Mouse (Mus musculus): ENCODE measurements around the gene Mcrs1. TPM values are rescaled to one million over a fixed set of nuclear protein-coding genes. Genes with fewer than 3 reads are reported as not detected.

Mcrs1 gene
- polyA plus RNA-seq, 1 experiment from 2014 or later, result 187 TPM

DNA sequence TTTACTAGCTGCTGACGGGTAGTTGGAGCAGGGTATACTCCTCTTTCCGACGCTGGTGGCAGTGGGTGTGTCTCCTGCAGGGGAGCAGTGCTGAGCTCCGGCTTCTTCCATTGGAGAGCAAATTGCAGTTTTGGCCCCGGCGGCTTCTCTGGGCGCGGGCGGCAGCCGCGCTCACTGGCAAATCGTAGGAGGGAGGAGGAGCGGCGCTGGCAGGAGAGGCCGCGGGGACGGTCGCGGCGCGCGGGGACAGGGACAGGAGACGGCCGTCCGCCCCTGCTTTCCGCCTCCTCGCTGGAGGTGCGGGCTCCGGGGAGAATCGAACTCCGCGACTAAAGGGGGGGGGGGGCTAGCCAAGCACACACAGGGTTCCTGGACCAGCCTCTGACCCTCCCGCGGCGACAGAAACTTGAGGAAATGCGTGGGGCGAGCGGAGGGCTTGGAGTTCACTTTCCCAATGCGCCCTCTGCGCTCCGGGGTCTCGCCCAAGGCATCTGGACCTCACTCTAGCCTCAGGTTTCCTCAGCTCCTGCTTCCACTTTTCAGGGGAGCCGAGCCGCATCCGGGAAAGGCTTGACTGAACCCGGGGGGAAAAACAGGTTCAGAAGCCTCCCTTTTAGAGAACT is 28.1 kb downstream of the Mcrs1 start:
- H3K9me3 ChIP-seq, result no peaks in the 10 kb centered on the region
- H3K36me3 ChIP-seq, result no peaks in the 10 kb centered on the region
- peak overlapping the region; percentile 61 for H3K4me2 ChIP-seq (replicated peaks)
- H3K9ac ChIP-seq, result no peak overlapping the region
- WGBS, result under 1% methylated on average over 46 of the region's 46 CpGs
- no peak for ATAC-seq (ENCODE audit: low FRiP score, low read depth)
- H3K27ac ChIP-seq, result no peak overlapping the region
- H3K27me3 ChIP-seq (replicated peaks), result peaks cover 94% of the 10 kb centered on the region
- peaks cover 30% of the 10 kb centered on the region for H3K4me1 ChIP-seq
- peak overlapping the region; percentile 38 for H3K4me3 ChIP-seq

DNA sequence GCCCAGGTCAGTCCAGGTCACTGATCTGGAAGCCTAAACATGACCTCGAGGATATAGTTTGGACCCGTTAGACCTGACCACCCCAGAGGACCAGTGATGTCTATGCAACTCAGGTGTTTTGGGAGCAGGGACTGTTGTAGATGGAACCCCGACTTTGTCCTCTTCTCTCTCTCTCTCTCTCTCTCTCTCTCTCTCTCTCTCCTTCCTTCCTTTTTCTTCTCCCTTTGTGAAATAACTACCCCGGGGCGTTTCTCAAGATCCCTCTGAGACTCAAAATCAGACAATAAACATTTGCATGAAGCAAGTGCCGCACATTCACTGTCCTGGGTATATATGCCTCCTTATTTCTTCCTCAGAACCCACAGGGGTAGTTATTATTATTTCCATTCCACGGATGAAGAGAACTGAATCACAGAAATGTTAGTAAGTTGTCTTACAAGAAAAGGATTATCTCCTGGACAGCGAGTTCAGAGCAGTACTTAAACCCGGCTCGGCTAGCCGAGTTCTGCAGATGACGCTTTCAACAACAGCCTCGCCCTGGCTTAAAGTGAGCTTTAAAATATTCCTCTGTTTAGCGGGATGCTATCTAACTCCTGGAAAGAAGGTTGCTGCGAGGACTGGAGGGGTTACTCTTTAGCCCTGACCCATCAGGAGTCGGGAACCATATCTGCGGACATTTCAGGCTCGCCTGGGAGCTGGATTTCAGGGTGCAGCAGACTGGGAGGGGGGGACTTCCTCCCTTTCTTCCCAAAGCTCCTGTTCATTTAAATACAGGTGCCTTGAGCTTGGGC is 28.8 kb downstream of the Mcrs1 start:
- WGBS, result 6% methylated on average over 18 of the region's 18 CpGs
- H3K9ac ChIP-seq, result no peak overlapping the region
- ATAC-seq (ENCODE audit: low FRiP score, low read depth), result no peak
- no peaks in the 10 kb centered on the region for H3K36me3 ChIP-seq
- no peak overlapping the region for H3K27ac ChIP-seq
- H3K4me1 ChIP-seq, result peaks cover 30% of the 10 kb centered on the region
- H3K9me3 ChIP-seq, result no peaks in the 10 kb centered on the region
- peak overlapping the region; percentile 38 for H3K4me3 ChIP-seq
- H3K4me2 ChIP-seq (replicated peaks), result peak overlapping the region; percentile 61
- peaks cover 87% of the 10 kb centered on the region for H3K27me3 ChIP-seq (replicated peaks)

DNA sequence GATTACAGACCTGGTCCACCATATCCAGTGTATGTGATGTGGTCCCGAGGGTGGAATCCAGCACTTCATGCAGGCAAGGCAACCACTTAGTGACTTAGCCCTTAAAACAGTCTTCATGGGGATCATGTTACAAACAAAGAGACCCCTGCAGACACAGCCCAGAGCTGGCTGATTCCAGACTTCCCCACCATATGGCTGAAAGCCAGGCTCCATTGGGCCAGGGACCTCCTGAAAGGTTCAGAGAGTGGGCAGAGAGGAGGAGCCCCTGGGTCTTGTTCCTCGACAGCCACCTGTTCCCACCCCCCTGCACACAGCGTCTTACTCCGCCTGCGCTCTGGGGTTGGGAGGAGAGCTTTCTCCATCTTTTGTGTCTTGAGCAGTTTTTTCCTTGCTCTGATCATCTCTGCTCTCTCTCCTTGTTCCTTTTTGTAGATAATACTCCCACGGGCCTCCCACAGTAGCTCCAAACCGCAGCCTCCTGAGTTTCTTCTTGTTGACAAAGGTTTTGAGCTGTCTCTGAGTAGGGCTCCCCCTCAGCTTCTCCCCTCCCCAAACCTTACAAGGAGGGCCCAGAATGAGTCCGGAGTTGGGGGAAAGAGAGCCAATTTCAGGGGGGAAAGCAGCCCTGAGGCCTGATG is 30.3 kb downstream of the Mcrs1 start:
- no peak for ATAC-seq (ENCODE audit: low FRiP score, low read depth)
- Histone ChIP-seq H3K4me1 (peaks cover 30% of the 10 kb centered on the region), H3K36me3 (no peaks in the 10 kb centered on the region), H3K27ac (no peak overlapping the region), H3K27me3 (replicated peaks) (peaks cover 72% of the 10 kb centered on the region), H3K9me3 (no peaks in the 10 kb centered on the region), H3K4me3 (no peak overlapping the region), H3K9ac (no peak overlapping the region), H3K4me2 (replicated peaks) (no peak overlapping the region)
- 13% methylated on average over 8 of the region's 8 CpGs for WGBS

DNA sequence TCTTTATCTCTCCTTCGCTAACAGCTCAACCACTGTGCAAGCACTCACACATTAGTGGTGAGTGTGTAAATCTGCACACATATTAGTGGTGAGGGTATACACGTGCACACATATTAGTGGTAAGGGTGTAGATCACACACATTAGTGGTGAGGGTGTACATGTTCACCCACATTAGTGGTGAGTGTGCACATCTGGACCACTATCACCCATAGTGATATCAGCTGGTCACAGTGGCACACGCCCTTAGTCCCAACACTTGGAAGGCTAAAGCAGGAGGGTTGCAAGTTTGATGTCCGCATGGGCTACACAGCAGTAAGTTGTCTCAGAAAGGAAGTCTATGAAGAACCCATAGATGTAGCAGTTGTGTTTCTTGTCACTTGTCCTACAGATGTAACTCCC is 34.1 kb downstream of the Mcrs1 start:
- Histone ChIP-seq H3K4me3 (no peak overlapping the region), H3K4me2 (replicated peaks) (no peak overlapping the region), H3K27ac (no peak overlapping the region), H3K27me3 (replicated peaks) (peaks cover 34% of the 10 kb centered on the region), H3K36me3 (peaks cover 21% of the 10 kb centered on the region), H3K4me1 (no peaks in the 10 kb centered on the region), H3K9me3 (no peaks in the 10 kb centered on the region), H3K9ac (no peak overlapping the region)
- 94% methylated on average over 4 of the region's 4 CpGs for WGBS
- no peak for ATAC-seq (ENCODE audit: low FRiP score, low read depth)

DNA sequence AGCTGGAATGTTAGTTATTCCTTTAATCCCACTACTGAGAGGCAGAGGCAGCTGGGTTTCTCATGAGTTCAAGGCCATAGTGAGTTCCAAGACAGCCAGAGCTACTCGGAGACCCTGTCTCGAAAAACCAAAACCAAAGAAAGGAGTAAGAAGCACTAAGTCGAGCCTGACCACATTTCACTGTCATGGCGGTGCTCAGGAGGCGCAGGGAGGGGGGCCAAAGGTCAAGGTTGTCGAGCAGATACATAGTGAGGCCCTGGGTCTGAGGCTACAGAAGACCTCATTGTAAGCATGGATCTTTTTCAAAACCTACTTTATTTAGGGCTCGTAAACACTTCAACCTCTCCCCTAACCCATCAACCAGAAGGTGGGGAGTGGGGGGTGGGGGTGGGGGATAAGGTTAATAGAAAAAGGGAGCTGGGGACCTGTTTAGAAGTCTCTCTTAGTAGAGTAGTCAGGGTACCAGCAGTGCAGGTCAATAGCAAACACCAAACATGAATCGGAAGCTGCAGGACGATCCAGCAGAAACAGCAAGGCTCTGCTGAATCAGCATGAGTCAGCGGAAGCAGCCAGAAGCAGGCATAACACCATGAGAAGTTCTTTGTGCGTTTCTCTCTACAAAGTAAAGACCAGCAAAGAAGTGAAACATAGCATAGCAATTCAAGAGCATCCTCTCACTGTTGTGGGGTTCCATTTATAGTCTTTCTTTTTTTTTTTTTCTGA is 35.9 kb downstream of the Mcrs1 start:
- no peak overlapping the region for H3K27ac ChIP-seq
- H3K9me3 ChIP-seq, result no peaks in the 10 kb centered on the region
- peaks cover 37% of the 10 kb centered on the region for H3K36me3 ChIP-seq
- 84% methylated on average over 11 of the region's 11 CpGs for WGBS
- ATAC-seq (ENCODE audit: low FRiP score, low read depth), result no peak
- H3K9ac ChIP-seq, result no peak overlapping the region
- peaks cover 16% of the 10 kb centered on the region for H3K27me3 ChIP-seq (replicated peaks)
- H3K4me3 ChIP-seq, result no peak overlapping the region
- H3K4me1 ChIP-seq, result no peaks in the 10 kb centered on the region
- H3K4me2 ChIP-seq (replicated peaks), result no peak overlapping the region

DNA sequence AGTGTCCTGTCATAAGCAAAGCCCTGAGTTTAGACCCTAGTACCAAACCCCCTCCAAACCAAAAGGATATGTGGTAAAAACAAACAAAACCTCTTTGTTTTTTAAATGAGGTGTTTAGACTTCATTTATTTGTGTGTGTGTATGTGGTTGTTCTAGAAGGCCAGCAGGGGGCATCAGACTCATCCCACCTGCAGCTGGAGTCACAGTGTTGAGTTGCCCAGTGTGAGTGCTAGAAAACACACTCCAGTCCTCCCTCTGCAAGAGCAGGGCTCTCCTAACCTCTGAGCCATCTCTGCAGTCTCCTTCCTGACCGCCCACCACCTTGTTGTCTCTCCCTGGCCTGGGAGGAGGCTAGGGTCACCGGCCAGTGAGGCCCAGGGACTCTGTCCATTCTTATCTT is 36.8 kb downstream of the Mcrs1 start:
- Histone ChIP-seq H3K36me3 (peaks cover 44% of the 10 kb centered on the region), H3K4me2 (replicated peaks) (no peak overlapping the region), H3K9me3 (no peaks in the 10 kb centered on the region), H3K27ac (no peak overlapping the region), H3K9ac (no peak overlapping the region), H3K4me1 (no peaks in the 10 kb centered on the region), H3K27me3 (replicated peaks) (peaks cover 7% of the 10 kb centered on the region; the same call in 1 of the 2 replicates), H3K4me3 (no peak overlapping the region)
- ATAC-seq (ENCODE audit: low FRiP score, low read depth), result no peak
- 84% methylated on average over 2 of the region's 2 CpGs for WGBS

DNA sequence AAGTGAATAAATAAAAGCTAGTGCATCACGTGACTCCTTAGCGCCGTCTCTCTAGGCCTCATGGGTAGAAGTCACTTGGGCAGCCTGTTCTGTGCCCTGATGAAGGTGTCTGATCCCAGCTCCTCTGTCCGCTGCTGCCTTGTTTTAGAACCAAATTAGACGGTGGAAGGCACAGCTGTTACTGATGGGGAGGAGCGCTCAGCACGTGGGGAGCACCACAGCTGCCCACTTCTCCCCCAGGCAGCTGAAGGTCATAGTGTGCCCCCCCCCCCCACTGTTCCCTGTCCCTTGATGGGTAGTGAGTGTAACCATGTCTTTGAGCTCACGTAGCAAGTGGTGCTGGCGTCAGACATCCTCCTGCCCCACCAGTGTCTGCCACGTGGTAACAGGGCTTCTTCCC is 38.6 kb downstream of the Mcrs1 start:
- 89% methylated on average over 10 of the region's 10 CpGs for WGBS
- ATAC-seq (ENCODE audit: low FRiP score, low read depth), result no peak
- H3K4me3 ChIP-seq, result no peak overlapping the region
- no peak overlapping the region for H3K4me2 ChIP-seq (replicated peaks)
- H3K27me3 ChIP-seq (replicated peaks), result no peaks in the 10 kb centered on the region
- no peaks in the 10 kb centered on the region for H3K4me1 ChIP-seq
- H3K9me3 ChIP-seq, result no peaks in the 10 kb centered on the region
- no peak overlapping the region for H3K27ac ChIP-seq
- no peak overlapping the region for H3K9ac ChIP-seq
- peaks cover 59% of the 10 kb centered on the region for H3K36me3 ChIP-seq

DNA sequence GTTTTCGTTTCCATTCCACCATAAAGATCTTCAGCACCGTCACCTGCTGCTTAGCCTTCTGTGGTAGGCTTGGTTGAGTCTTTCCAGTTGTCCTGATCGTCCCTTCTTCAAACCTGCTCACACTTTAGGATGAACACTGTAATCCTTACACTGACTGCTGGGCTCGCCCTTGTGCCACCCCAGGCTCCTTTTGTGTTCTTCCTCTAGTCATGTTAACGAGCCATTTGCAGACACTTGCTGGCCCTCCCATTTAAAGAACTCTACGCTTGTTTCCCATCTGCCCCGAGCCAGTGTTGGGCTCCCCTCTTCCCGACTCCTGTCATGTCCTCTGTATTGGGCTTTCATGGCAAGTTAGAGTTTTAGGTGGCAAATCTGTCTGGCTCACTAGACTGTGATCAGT is 45.8 kb downstream of the Mcrs1 start:
- H3K4me1 ChIP-seq, result no peaks in the 10 kb centered on the region
- no peak overlapping the region for H3K4me3 ChIP-seq
- no peaks in the 10 kb centered on the region for H3K27me3 ChIP-seq (replicated peaks)
- H3K9ac ChIP-seq, result no peak overlapping the region
- WGBS, result 71% methylated on average over 8 of the region's 8 CpGs
- H3K4me2 ChIP-seq (replicated peaks), result no peak overlapping the region
- H3K27ac ChIP-seq, result no peak overlapping the region
- peaks cover 56% of the 10 kb centered on the region for H3K36me3 ChIP-seq
- H3K9me3 ChIP-seq, result no peaks in the 10 kb centered on the region
- ATAC-seq (ENCODE audit: low FRiP score, low read depth), result no peak

DNA sequence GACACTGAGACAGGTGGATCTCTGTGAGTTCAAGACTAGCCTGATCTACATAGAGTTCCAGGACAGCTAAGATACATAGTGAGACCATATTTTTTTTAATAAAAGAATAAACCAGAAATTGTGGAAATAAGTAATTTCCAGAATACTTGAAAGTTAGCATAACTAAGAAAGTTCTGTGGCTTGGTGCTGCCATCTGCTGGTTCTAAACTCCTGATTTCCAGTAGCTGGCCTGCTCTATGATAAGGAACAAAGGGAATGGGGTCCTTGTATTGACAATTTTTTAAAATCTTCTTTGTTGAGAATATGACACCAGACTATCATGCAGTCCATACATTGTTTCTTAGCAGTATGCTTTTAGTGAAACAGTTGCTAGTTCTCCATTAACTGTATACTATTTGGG is 53.0 kb downstream of the Mcrs1 start:
- no peaks in the 10 kb centered on the region for H3K4me1 ChIP-seq
- H3K9me3 ChIP-seq, result no peaks in the 10 kb centered on the region
- no peak for ATAC-seq (ENCODE audit: low FRiP score, low read depth)
- no peaks in the 10 kb centered on the region for H3K27me3 ChIP-seq (replicated peaks)
- H3K4me2 ChIP-seq (replicated peaks), result no peak overlapping the region
- H3K4me3 ChIP-seq, result no peak overlapping the region
- H3K9ac ChIP-seq, result no peak overlapping the region
- no peak overlapping the region for H3K27ac ChIP-seq
- peaks cover 28% of the 10 kb centered on the region for H3K36me3 ChIP-seq

DNA sequence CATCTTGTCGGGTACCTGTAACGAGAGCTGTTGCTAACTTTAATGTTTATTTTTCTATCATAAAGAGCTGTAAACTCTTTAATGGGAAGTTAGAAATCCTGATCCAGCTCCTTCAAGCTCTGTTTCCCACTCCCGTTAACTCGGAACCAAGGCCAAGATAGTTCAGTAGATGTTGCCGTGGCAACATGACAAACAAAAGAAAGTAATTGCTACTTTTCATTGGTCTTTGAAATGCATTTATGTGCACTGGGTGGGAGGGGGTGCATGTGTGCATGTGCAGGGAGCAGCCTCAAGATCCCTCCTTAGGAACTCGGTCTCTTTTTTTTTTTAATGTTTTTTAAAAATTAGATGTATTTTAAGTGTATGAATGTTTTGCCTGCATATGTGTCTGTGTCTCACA is 56.7 kb downstream of the Mcrs1 start:
- Histone ChIP-seq H3K9me3 (no peaks in the 10 kb centered on the region), H3K9ac (no peak overlapping the region), H3K36me3 (peaks cover 28% of the 10 kb centered on the region), H3K4me3 (no peak overlapping the region), H3K27me3 (replicated peaks) (no peaks in the 10 kb centered on the region), H3K27ac (no peak overlapping the region), H3K4me2 (replicated peaks) (no peak overlapping the region), H3K4me1 (no peaks in the 10 kb centered on the region)
- no peak for ATAC-seq (ENCODE audit: low FRiP score, low read depth)
- 55% methylated on average over 6 of the region's 6 CpGs for WGBS

DNA sequence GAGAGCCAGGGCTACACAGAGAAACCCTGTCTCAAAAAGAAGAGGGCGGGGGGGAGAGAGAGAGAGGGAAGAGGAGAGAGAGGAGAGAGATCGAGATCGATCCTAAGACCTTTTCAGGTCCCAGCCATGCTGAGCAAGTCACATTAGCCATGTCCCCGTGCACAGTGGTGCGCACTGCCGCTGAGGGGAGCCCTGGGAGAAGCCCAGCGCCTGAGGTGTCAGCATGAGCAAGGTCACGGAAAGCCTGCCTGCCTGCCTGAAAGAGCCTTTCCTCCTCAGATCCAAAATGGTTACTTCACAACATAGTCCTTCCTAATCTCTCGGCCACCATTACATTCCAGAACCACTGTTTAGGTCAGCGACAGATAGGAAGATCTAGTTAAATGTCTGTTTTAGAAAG is 57.4 kb downstream of the Mcrs1 start:
- H3K36me3 ChIP-seq, result peaks cover 27% of the 10 kb centered on the region
- no peak overlapping the region for H3K4me2 ChIP-seq (replicated peaks)
- no peak for ATAC-seq (ENCODE audit: low FRiP score, low read depth)
- H3K4me3 ChIP-seq, result no peak overlapping the region
- H3K9me3 ChIP-seq, result no peaks in the 10 kb centered on the region
- 82% methylated on average over 10 of the region's 10 CpGs for WGBS
- no peak overlapping the region for H3K27ac ChIP-seq
- H3K4me1 ChIP-seq, result no peaks in the 10 kb centered on the region
- H3K27me3 ChIP-seq (replicated peaks), result no peaks in the 10 kb centered on the region
- no peak overlapping the region for H3K9ac ChIP-seq

Data from neural tube, embryonic 12.5 days (tissue).